Mouse (Mus musculus) bone marrow macrophage, adult 2 months (primary cell): ENCODE data around the gene Ralgapa2.

ENCODE experiments used
- CTCF ChIP-seq: IDR thresholded peaks from 2 replicates; pipeline ENCODE4 v1.5.1; 2012; ENCODE audit warnings: low read depth, mild to moderate bottlenecking, low read length, moderate library complexity
- POLR2A ChIP-seq: IDR thresholded peaks from 2 replicates; pipeline ENCODE4 v1.6.1; 2012; ENCODE audit warnings: mild to moderate bottlenecking, low read depth, low read length, borderline replicate concordance

DNA sequence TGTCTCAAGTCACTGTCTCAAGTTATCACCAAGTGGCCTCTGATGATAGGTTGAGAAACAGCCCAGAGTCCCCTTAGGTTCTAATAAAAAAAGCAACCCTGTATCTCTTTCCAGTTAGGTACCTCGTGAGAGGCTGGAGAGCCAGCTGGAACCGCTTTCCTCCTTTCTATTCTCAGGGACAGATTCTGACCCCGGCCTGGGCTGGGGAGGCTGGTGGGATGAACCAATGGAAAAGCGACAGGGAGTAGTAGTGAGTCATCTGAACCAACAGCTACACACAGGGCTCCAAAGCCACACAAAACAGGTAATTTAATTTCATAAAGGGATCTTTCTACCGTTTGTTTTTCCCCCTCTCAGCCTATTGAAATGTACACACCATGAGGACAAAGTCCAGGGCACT is 233.8 kb downstream of the Ralgapa2 start:
- no peak for TF ChIP-seq CTCF
- TF ChIP-seq POLR2A, result no peak
